Mouse (Mus musculus) bone marrow macrophage, adult 2 months (primary cell): ENCODE results near the gene Tyk2.

ENCODE experiments used
- CTCF ChIP-seq: IDR thresholded peaks from 2 replicates; pipeline ENCODE4 v1.5.1; 2012; ENCODE audit warnings: low read depth, mild to moderate bottlenecking, low read length, moderate library complexity
- POLR2A ChIP-seq: IDR thresholded peaks from 2 replicates; pipeline ENCODE4 v1.6.1; 2012; ENCODE audit warnings: mild to moderate bottlenecking, low read depth, low read length, borderline replicate concordance

DNA sequence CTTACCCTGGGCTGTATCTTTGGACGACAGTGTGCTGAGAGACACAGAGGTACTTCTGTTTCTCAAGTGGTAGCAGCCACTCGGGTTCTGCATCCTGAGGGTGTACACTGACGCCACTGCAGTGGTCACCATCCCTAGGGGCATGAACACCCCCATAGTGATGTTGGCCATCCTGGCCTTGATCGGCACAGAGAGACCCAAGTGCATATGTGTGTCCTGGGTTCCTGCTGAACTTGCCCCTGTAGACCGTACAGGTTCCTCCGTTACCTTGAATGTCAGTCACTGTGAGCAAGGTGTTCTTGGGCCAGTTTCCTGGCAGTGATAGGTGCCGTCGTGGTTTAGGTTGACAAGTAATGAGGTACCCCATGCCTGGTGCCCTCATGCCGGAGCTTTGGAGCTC lies 37.6 kb downstream of the Tyk2 start:
- TF ChIP-seq CTCF (no peak), POLR2A (no peak)
